Mouse (Mus musculus) right cerebral cortex, postnatal 14 days (tissue): ENCODE results near the gene Rarres2.
"Not testable (repeated sequence)": the region's sequence is repeated elsewhere in the genome, so short reads cannot be mapped to it uniquely, and the experiment has no call there.

Source experiments
- DNase-seq: peaks from one replicate; pipeline ENCODE4 v3.0.0; 2022

Rarres2 gene

GRCm38 (mm10) chr6:48539860-48540259, 32.7 kb downstream of the Rarres2 start:
- DNase-seq, result no peak

- peak; percentile 86 for DNase-seq
Measured at GRCm38 (mm10) chr6:48538841-48539737, 33.5 kb downstream of the Rarres2 start.

DNA sequence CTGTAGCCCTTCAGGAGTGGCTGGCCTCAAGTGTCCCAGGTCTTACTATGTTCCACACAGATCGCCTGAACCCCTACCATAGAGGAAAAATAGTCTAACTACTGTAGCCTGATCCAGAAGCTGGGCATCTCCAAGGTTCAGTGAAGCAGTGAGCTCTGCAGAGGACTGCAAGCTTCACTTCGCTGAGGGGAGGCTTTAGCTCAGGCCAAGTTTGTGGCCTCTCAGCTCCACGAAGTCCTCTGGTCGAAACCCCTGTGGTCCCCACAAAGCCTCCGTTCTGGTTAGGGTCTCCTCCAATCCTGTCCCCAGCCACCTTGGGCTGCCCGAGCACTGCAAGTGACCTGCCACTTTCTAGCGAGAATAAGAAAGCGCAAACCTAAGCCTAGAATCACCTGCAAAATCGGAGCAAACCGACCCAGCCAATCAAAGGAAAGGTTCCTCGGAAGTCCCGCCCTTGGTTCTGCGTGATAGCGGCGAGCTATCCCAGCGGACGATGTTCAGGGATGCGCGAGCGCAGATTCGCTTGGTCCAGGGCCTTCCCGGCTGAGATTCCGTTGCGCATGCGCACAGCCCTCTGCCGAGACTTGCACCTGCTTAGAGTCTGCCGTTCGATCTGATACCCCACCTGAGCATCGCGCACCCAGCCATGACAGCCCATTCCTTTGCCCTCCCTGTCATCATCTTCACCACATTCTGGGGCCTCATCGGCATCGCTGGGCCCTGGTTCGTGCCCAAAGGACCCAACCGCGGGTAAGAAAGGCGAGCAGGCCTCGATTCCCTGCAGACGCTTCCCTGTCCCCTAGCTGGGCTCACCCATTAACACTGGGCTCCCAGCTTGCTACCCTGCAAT, 35.3 kb downstream of the Rarres2 start, which contains the start of gene Atp6v0e2:
Gene Atp6v0e2, plus strand, starts transcription at position 511 of the 850 bp plus-strand sequence.
- DNase-seq, result peak; percentile 93

- no peak for DNase-seq
Measured at GRCm38 (mm10) chr6:48536091-48536490, 36.5 kb downstream of the Rarres2 start.

DNA sequence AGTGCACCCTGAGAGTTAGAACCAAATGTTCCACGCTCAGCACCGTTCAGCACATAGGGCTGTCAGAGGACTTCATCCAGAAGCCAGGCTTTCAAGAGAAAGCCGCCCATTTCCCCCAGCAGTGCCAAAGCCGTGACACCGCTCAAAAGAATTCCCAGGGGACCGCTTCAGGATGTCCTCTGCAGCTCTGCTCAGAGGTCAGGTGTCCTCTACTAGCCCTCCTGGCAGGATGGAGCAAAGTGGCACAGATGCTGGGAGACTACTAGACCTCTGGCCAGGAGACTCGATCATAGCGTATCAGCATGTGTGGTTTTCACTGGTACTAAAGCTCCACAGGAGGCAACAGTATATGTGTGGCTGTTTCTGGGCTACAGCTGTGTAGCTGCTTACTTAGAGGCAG, 37.7 kb downstream of the Rarres2 start:
- DNase-seq, result no peak

DNA sequence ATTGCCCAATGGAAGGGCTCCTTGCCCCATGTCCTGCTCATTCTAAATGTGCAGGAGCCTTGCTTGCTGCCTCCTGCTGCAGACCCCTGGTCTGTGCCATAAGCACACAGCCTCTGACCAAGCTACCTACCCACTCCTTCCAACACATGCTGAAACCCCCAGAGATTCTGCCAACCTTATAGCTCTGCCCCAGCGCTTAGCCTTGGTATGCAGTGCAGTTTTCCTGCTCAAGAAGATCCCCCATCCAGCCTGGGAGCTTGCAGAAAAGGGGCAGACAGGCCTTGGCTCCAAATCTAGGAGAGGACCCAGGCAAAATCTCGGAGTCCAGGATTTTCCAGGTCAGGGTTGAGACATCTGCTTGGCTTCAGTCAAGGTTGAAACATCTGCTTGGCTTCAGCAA, 39.1 kb downstream of the Rarres2 start:
- DNase-seq, result no peak

GRCm38 (mm10) chr6:48530862-48531261, 41.7 kb downstream of the Rarres2 start:
- DNase-seq, result no peak

- DNase-seq, result no peak
Measured at GRCm38 (mm10) chr6:48529871-48530440, 42.6 kb downstream of the Rarres2 start.

- DNase-seq, result no peak
Measured at GRCm38 (mm10) chr6:48529261-48529660, 43.3 kb downstream of the Rarres2 start.

DNA sequence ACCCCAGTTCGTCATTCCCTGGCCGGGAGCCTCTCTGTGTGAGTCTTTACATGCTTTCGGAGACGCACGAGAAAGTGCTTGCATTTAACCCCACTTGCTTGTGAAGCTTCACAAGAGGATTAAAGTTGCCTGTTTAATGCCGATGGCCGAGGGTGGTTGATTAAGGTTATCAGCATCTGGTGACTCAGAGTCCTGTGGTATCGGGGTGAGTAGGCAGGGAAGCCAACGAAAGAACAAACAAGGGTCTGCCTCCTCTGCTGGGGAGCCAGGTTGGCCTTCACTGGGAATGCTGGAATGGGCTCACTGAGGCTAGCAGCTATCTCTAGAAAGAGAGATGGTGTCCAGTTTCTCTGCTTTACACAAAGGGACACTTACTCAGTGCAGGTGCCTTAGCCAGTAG, 44.7 kb downstream of the Rarres2 start:
- no peak for DNase-seq

GRCm38 (mm10) chr6:48524882-48525281, 47.7 kb downstream of the Rarres2 start:
- DNase-seq, result not testable (repeated sequence)
